Mouse (Mus musculus): Measurements from ENCODE around the gene Aqp11.

- no peak for TF ChIP-seq CTCF (IDR thresholded peaks at IDR 0.05; ENCODE audit: control insufficient read depth, insufficient read depth, insufficient replicate concordance, low read depth, low read length)
- no peak for TF ChIP-seq POLR2A (IDR thresholded peaks at IDR 0.05; ENCODE audit: control insufficient read depth, low read depth, low read length)
Measured at GRCm38 (mm10) chr7:97740948-97741347, 2.9 kb upstream of the Aqp11 start.

Measured in testis, adult 2 months (tissue).